Mouse (Mus musculus): ENCODE results near the gene Paics. TPM values are rescaled to one million over a fixed set of nuclear protein-coding genes. Genes with fewer than 3 reads are reported as not detected.

The Paics gene
- 138 TPM for polyA plus RNA-seq (2017; shearing (Covaris generic))

GRCm38 (mm10) chr5:76951106-76952027, at the start of gene Paics, which contains the start of gene Ppat:
Gene Paics (plus strand): TSS chr5:76951307.
Gene Ppat (minus strand): TSS chr5:76951578.

GRCm38 (mm10) chr5:76905405-76906154, 45.5 kb upstream of the Paics start, which contains the start of gene Aasdh:
Gene Aasdh (minus strand): TSS chr5:76905514.

GRCm38 (mm10) chr5:76974554-76975285, 23.6 kb downstream of the Paics start, which contains the start of gene Srp72:
Gene Srp72 (plus strand): TSS chr5:76974683.

DNA sequence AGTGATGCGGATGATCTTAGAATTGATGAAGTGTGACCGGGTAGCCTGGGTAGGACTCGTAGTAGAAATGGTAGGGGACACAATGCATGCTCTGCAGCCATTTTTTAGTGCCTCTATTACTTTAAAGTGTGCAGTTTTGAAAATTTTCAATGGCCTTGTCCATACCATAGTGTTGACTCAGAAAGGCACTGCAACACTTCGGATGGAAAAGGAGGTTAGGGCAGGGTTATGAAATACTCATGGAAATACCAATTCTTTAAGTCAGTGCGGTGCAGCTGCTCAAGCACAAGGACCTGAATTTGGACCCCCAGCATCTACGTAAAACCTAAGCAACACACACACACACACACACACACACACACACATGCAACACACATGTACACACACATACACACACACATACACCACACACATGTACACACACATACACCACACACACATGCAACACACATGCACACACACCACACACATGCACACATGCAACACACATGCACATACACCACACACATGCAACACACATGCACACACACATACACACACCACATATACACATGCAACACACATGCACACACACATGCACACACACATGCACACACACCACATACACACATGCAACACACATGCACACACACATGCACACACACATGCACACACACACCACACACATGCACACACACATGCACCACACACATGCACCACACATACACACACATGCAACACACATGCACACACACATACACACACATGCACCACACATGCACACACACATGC, 53.1 kb downstream of the Paics start, which contains the start of gene Arl9:
Gene Arl9, plus strand, starts transcription at position 5 of the 771 bp plus-strand sequence.

DNA sequence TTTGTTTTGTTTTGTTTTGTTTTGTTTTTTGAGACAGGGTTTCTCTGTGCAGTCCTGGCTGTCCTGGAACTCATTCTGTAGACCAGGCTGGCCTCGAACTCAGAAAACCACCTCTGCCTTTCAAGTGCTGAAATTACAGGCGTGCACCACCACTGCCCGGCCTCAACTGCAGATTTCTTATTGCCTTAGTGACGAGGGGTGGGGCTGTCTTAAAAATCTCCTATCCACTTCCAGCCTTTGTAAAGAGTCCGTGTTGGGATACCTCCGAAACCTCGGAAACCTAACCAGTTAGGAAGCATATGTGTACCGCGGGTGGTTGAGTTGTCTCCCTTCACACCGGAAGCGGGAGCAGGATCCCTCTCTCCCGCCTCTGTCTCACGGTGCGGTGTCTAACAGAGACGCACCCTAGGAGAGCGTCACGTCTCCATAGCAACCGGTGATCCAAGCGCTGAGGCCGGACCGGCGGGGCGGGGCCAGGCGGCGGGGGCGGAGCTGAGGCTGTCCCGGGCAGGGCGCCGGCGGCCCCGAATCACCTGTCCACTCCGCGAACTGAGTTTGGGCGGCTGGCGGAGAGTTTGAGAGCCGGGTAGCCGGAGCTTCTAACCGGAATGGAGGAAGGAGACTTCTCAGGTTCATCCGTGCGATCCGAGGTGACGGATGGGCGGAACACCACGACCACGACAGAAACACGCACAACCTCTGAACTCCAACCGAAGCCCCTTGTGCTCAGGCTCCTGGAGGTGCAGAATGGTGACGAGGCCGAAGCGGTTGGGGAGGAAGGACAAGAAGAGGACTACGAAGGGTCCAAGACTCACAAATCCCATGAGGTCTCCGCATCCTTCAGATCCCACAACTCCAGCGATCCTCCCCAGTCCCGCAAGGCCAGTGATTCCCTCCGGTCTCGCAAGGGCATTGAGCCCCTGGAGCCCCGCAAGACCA, 64.7 kb downstream of the Paics start, which contains the start of gene Thegl:
Gene Thegl, plus strand, starts transcription at position 480 of the 939 bp plus-strand sequence.

Other genes with a start within 250 kb of the Paics start
- 28.2 TPM for gene Aasdh, start 45.8 kb upstream of the Paics start, polyA plus RNA-seq (2017; shearing (Covaris generic))
- gene Ppat, start 271 bp downstream of the Paics start, polyA plus RNA-seq (2017; shearing (Covaris generic)): 56.2 TPM
- gene Srp72, start 23.4 kb downstream of the Paics start, polyA plus RNA-seq (2017; shearing (Covaris generic)): 111 TPM
- not detected for gene Arl9, start 52.7 kb downstream of the Paics start, polyA plus RNA-seq (2017; shearing (Covaris generic))
- gene Thegl, start 64.7 kb downstream of the Paics start, polyA plus RNA-seq (2017; shearing (Covaris generic)): not detected
- 315 TPM for gene Hopx, start 163.8 kb downstream of the Paics start, polyA plus RNA-seq (2017; shearing (Covaris generic))

Data from activated CD4-positive, CD25-positive, alpha-beta regulatory T cell, adult 9 weeks (primary cell).